Mouse (Mus musculus) MEL (cell line): Measurements from ENCODE around the gene Eapp.
"Not testable (repeated sequence)": the region's sequence is repeated elsewhere in the genome, so short reads cannot be mapped to it uniquely, and the experiment has no call there.

Source experiments
- CTCF ChIP-seq, 3 experiments: IDR thresholded peaks in 2 of 3; conservative IDR thresholded peaks in 1 of 3; 2 replicates each; pipeline ENCODE4 v1.5.1; 2011 to 2012; ENCODE audit warnings: low read length in 3 of 3, low read depth in 2 of 3, mild to moderate bottlenecking in 2 of 3, improper control_type of control experiment in 1 of 3, inconsistent platforms in 1 of 3, mixed read lengths in 1 of 3, moderate library complexity in 1 of 3; ENCODE audit not compliant: control insufficient read depth in 1 of 3, insufficient read depth in 1 of 3, poor library complexity in 1 of 3, severe bottlenecking in 1 of 3
- GATA1 ChIP-seq: IDR thresholded peaks from 2 replicates; pipeline ENCODE4 v1.6.1; 2011; ENCODE audit warnings: low read depth, low read length, improper control_type of control experiment
- MAFK ChIP-seq: IDR thresholded peaks from 2 replicates; pipeline ENCODE4 v1.6.1; 2011; ENCODE audit warnings: low read depth, mild to moderate bottlenecking, low read length, improper control_type of control experiment, borderline replicate concordance

DNA sequence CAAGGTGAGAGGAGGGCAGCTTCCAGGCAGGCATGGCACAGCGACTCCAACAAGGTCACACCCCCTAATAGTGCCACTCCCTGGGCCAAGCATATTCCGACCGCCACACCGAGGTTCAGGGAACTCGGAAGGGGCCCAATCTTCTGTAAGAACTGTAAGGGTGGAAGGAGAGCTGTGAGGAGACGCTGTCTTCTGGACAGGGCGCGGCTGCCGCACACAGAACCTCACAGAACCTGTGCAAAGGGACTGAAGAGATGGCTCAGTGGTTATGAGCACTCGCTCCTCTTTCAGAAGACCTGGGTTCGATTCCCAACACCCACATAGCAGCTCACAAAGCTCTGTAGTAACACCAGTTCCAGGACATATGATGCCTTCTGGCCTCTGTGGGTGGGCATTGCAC, 21.8 kb upstream of the Eapp start:
- not testable (repeated sequence) for TF ChIP-seq MAFK; CTCF (IDR thresholded peaks at IDR 0.05 in 2 of 3, conservative IDR thresholded peaks at IDR 0.05 in 1 of 3; ENCODE audit: control insufficient read depth in 1 of 3, insufficient read depth in 1 of 3, low read depth in 2 of 3, low read length in 3 of 3, poor library complexity in 1 of 3, severe bottlenecking in 1 of 3); GATA1
